Mouse (Mus musculus) bone marrow, adult 2 months (tissue): Measurements from ENCODE around the gene Marc1.

ENCODE experiments used
- CTCF ChIP-seq: fragments of 200-500 bp; IDR thresholded peaks from 2 replicates; pipeline ENCODE4 v1.5.1; 2011; ENCODE audit warnings: low read length, control low read depth; ENCODE audit not compliant: control insufficient read depth, insufficient read depth
- POLR2A ChIP-seq: fragments of 200-500 bp; IDR thresholded peaks from 2 replicates; pipeline ENCODE4 v1.6.1; 2011; ENCODE audit warnings: low read depth, mild to moderate bottlenecking, control low read depth, low read length, borderline replicate concordance; ENCODE audit not compliant: control insufficient read depth

GRCm38 (mm10) chr1:184807123-184807522, 4.0 kb downstream of the Marc1 start:
- no peak for TF ChIP-seq POLR2A
- TF ChIP-seq CTCF = no peak
